Mouse (Mus musculus): ENCODE data around the gene Gm17651. TPM values are rescaled to one million over a fixed set of nuclear protein-coding genes. Genes with fewer than 3 reads are reported as not detected.
A peak's percentile ranks its signal among the peaks of the same experiment; 100 is the strongest.

Gene Gm17651
- total RNA-seq (2021) = not detected
- long read RNA-seq, experiment 1 = 0 reads
- long read RNA-seq, experiment 2 = 0 reads

GRCm38 (mm10) chr3:97674644-97675110, at the start of gene Gm17651:
TSS of gene Gm17651 (minus strand) at chr3:97674694.
- no peak for DNase-seq
- TF ChIP-seq CTCF (IDR thresholded peaks at IDR 0.05) = no peak
- intact Hi-C loops (cut with DNase I) = no loop called here
- Histone ChIP-seq H3K4me3 (no peak within 1 kb of the TSS), H3K27ac (no peak within 1 kb of the TSS)

GRCm38 (mm10) chr3:97719116-97719515, 44.6 kb upstream of the Gm17651 start:
- intact Hi-C loops (cut with DNase I) = no loop called here
- no peak for TF ChIP-seq CTCF (IDR thresholded peaks at IDR 0.05)
- Histone ChIP-seq H3K4me3 (no peak overlapping the region), H3K27ac (no peak overlapping the region)
- DNase-seq = no peak

GRCm38 (mm10) chr3:97715922-97716321, 41.4 kb upstream of the Gm17651 start:
- intact Hi-C loops (cut with DNase I) = no loop called here
- no peak overlapping the region for H3K27ac ChIP-seq
- no peak for DNase-seq
- no peak overlapping the region for H3K4me3 ChIP-seq
- TF ChIP-seq CTCF (IDR thresholded peaks at IDR 0.05) = peak; percentile 17; the same call in 1 of the 2 replicates

- DNase-seq = no peak
- intact Hi-C loops (cut with DNase I) = no loop called here
- TF ChIP-seq CTCF (IDR thresholded peaks at IDR 0.05) = no peak
- H3K4me3 ChIP-seq = no peak overlapping the region
- H3K27ac ChIP-seq = no peak overlapping the region
Measured at GRCm38 (mm10) chr3:97710881-97711280, 36.4 kb upstream of the Gm17651 start.

DNA sequence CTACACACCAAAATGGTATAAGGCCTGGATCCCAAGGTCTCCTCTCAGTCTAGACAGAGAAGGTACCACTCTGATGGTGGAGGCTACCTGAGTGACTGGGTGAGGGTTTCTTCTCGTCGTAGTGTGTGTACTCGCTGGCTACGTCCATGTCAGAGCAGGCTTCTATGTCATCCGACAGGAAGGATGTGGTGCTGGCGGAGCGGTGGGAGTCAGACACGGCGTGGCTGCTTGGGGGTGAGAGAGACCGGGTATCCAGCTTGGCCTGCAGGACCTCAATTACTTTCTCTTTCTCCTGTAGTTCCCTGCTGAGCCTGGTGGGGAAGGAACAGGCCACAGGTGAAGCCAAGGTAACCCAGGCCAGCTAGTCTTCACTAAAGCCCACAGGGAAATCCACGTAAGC, 35.6 kb upstream of the Gm17651 start:
- no peak overlapping the region for H3K4me3 ChIP-seq
- no peak for DNase-seq
- no peak for TF ChIP-seq CTCF (IDR thresholded peaks at IDR 0.05)
- no peak overlapping the region for H3K27ac ChIP-seq
- intact Hi-C loops (cut with DNase I) = no loop called here

GRCm38 (mm10) chr3:97706561-97706960, 32.1 kb upstream of the Gm17651 start:
- no peak for DNase-seq
- intact Hi-C loops (cut with DNase I) = no loop called here

DNA sequence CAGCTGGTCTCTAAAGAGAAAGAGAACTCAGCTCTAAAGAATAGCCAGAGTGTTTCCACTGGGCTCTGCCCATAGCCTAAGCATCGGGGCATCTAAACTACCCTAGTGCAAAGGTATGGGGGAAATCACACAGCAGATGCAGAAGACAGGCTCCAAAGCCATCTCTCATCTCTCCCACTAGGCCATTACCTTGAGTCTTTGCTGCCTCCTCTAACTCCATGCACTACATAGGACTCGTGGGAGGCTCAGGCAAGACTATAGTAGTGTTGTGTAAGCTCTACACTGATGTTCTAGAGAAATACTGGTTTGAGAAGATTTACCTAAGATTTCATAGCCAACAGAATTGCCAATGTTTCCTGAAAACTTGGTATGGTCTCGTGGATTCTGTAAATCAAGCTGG, 31.0 kb upstream of the Gm17651 start:
- Histone ChIP-seq H3K4me3 (no peak overlapping the region), H3K27ac (no peak overlapping the region)
- DNase-seq = no peak
- intact Hi-C loops (cut with DNase I) = no loop called here
- no peak for TF ChIP-seq CTCF (IDR thresholded peaks at IDR 0.05)

More at GRCm38 (mm10) chr3:97706561-97706960, 32.1 kb upstream of the Gm17651 start:
- Histone ChIP-seq H3K4me3 (no peak overlapping the region), H3K27ac (no peak overlapping the region)
- TF ChIP-seq CTCF (IDR thresholded peaks at IDR 0.05) = no peak

- DNase-seq = peak; percentile 3
- Histone ChIP-seq H3K27ac (no peak overlapping the region), H3K4me3 (no peak overlapping the region)
- TF ChIP-seq CTCF (IDR thresholded peaks at IDR 0.05) = no peak
- intact Hi-C loops (cut with DNase I) = no loop called here
Measured at GRCm38 (mm10) chr3:97702448-97703080, 28.1 kb upstream of the Gm17651 start.

GRCm38 (mm10) chr3:97701198-97701597, 26.7 kb upstream of the Gm17651 start:
- DNase-seq = no peak
- no peak for TF ChIP-seq CTCF (IDR thresholded peaks at IDR 0.05)
- Histone ChIP-seq H3K27ac (no peak overlapping the region), H3K4me3 (no peak overlapping the region)
- intact Hi-C loops (cut with DNase I) = no loop called here

DNA sequence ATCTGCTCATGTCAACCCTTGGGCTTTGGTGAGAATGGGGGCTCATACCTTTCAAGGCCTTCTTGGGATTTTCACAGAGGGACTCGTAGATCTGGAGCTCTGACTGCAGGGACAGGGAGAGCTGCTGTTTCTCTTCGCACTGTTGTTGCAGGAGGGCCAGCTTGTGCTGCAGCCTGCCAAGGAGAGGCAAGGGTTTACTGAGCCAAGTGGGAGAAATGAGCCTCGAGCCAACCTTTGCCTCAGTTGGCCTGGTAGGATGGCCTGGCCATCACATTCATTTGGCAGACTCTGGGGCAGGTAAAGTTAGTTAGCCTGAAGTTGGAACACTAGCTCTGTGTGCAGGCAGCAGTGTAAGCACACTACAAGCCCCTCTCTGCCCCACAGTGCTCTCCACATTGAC, 24.6 kb upstream of the Gm17651 start:
- Histone ChIP-seq H3K4me3 (no peak overlapping the region), H3K27ac (no peak overlapping the region)
- intact Hi-C loops (cut with DNase I) = no loop called here
- DNase-seq = peak; percentile 20
- no peak for TF ChIP-seq CTCF (IDR thresholded peaks at IDR 0.05)

DNA sequence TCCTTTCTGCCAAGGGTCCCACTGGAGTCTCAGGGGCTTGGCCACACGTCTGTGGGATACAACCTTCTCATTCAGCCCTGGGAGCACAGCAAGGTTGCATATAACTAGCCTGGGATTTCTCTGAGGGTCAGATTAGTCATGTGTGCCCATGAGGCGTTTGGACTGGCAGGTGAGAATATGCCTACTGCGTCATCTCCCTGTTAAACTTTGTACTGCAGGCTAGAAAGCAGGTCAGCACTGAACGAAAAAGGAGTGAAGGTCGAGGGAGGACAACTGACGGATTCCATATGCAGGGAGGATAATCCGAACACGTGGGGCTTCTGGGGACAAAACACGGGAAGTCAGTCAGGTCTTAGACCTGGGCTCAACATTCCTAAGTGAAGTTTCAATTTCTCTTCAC, 22.8 kb upstream of the Gm17651 start:
- no peak overlapping the region for H3K4me3 ChIP-seq
- peak overlapping the region; percentile 54 for H3K27ac ChIP-seq
- no peak for DNase-seq
- intact Hi-C loops (cut with DNase I) = no loop called here
- TF ChIP-seq CTCF (IDR thresholded peaks at IDR 0.05) = no peak

DNA sequence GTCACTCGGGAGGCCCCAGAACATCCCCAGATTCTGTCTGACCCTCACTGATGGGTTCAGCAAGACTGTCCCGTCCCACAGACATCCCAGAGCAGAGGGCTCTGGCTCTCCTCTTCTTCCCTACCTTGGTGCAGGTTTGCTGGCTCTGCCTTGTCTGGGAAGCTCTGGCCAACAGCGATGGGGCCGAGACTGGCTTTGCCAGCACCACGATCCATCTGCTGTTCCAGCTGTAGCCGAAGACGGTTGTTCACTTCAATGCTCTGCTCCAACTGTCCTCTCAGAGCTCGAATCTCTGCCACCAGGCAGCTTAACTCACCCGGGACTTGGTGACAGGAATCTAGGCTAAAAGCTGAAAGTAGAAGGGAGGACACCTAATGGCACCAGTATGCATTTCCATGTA, 22.4 kb upstream of the Gm17651 start:
- TF ChIP-seq CTCF (IDR thresholded peaks at IDR 0.05) = no peak
- no peak for DNase-seq
- no peak overlapping the region for H3K4me3 ChIP-seq
- peak overlapping the region; percentile 54; the same call in 1 of the 2 replicates for H3K27ac ChIP-seq
- intact Hi-C loops (cut with DNase I) = no loop called here

DNA sequence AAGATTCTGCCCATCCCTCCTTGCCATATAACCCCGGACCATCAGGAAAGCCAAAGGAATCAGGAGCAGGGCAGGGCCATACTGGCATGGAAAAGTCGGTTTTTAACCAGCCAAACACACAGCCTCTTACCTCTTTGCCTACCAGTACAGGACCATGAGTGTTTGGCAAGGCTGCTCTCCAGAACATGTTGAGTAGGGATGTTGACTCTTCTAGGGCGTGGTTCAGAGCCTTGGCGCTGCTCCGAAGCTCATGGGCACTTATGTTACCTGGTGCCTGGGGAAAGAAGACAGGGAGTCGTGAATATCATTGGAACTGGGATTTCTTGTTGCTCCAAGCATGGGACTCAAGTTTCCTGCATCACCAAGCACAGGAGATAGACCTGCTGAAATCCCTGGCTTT, 19.3 kb upstream of the Gm17651 start:
- intact Hi-C loops (cut with DNase I) = no loop called here
- TF ChIP-seq CTCF (IDR thresholded peaks at IDR 0.05) = no peak
- no peak overlapping the region for H3K27ac ChIP-seq

DNA sequence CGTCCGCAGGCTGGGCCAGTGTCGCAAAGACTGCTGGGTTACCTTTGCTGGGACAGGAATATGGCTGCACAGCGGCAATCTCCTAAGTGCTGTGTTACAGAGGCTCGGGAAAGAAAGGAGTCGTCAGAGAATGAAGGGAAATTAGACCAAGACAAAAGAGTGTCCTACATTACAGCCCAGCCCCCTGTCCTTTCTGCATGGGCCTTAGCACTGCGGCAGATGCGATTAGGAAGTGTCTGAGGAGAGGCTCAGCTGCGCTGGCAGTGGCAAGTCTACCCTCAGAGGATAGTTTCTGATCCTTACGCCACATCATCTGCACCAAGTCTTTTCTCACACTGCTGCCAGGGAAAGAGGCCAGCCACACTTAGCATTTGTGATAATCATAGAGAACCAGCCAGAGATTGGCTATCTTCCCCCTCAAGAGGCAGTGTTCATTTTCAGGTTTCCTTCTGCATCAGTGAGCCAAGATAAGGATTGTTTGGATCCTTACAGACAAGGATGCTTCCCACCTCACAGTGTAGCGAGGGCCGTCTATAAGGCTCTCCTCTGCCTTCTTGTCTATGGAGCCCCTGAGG, 17.0 kb upstream of the Gm17651 start:
- intact Hi-C loops (cut with DNase I) = no loop called here
- no peak overlapping the region for H3K4me3 ChIP-seq

More for the DNA sequence above, 19.3 kb upstream of the Gm17651 start:
- no peak for DNase-seq
- no peak overlapping the region for H3K4me3 ChIP-seq

More for the DNA sequence above, 17.0 kb upstream of the Gm17651 start:
- H3K27ac ChIP-seq = no peak overlapping the region
- no peak for TF ChIP-seq CTCF (IDR thresholded peaks at IDR 0.05)
- no peak for DNase-seq

Measured in gastrocnemius, adult 2 months (tissue).